Mouse (Mus musculus): ENCODE results near the gene Dlgap1. TPM values are rescaled to one million over a fixed set of nuclear protein-coding genes. Genes with fewer than 3 reads are reported as not detected.
A peak's percentile ranks its signal among the peaks of the same experiment; 100 is the strongest.

Gene Dlgap1
- polyA plus RNA-seq, 1 experiment from 2014 or later, result not detected

- under 1% methylated on average over 38 of the region's 40 CpGs for WGBS (ENCODE audit: missing documents)
- peak overlapping the region; percentile 98 for H3K27ac ChIP-seq
- peak overlapping the region; percentile 77 for H3K4me3 ChIP-seq (ENCODE audit: inconsistent target)
- H3K79me2 ChIP-seq (ENCODE audit: inconsistent target), result peaks cover 70% of the 10 kb centered on the region
- H3K36me3 ChIP-seq (ENCODE audit: inconsistent target), result peaks cover 8% of the 10 kb centered on the region
Observed at GRCm38 (mm10) chr17:70850233-70850995, 881.5 kb downstream of the Dlgap1 start.

DNA sequence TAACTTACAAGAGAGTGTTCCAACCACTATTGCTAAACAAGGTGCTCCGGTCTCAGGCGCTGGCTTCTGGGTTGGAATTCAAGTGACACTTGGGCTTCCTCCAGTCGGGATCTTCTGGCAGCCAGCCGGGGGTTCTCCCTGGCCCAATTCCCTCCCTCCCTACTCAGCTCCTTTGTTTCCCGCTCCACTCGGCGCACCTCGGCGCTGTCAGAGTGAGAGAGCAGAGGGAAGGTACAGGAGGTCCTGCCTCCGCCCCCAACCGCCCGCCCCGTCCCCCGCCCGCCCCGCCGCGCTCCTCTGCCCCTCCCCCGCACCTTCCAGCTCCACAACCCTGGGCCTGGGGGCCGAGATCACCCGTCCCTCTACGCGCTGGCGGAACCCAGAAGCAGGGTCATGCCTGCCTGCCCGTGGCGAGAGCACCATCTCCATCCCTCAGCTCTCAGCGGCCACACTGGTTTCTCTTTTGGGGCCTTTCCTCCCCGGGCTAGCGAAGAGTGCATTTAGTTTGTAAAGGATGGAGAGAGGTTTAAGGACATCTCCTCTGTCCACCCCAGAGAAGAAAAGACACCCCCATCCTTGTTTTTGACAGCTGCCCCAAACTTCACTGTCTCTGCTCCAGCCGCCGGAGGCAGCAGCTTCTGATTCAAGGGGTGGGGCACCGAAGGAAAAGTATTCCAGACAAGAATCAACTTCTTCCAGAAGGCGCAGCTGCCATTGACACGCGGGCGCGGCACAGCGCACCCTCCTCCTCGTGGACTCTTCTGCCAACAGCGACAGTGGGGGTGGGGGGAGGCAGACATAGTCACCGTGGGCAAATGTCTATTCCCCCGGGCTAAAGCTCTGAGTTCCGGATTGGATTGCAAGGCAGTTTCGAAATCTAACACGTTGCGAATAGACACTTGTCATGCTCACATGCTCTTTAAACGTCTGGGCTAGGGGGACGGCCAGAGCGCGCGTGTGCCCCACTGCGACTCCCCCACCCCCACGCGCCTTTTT, 882.4 kb downstream of the Dlgap1 start:
- Histone ChIP-seq H3K4me3 (ENCODE audit: inconsistent target) (peak overlapping the region; percentile 77), H3K36me3 (ENCODE audit: inconsistent target) (no peaks in the 10 kb centered on the region), H3K79me2 (ENCODE audit: inconsistent target) (peaks cover 70% of the 10 kb centered on the region), H3K27ac (peak overlapping the region; percentile 98)
- under 1% methylated on average over 34 of the region's 54 CpGs for whole genome bisulfite sequencing (ENCODE audit: missing documents)

- H3K27ac ChIP-seq, result peak overlapping the region; percentile 98
- H3K79me2 ChIP-seq (ENCODE audit: inconsistent target), result peaks cover 61% of the 10 kb centered on the region
- WGBS (ENCODE audit: missing documents), result under 1% methylated on average over 29 of the region's 29 CpGs
- peak overlapping the region; percentile 77 for H3K4me3 ChIP-seq (ENCODE audit: inconsistent target)
- no peaks in the 10 kb centered on the region for H3K36me3 ChIP-seq (ENCODE audit: inconsistent target)
Observed at GRCm38 (mm10) chr17:70852011-70852685, 883.3 kb downstream of the Dlgap1 start.

DNA sequence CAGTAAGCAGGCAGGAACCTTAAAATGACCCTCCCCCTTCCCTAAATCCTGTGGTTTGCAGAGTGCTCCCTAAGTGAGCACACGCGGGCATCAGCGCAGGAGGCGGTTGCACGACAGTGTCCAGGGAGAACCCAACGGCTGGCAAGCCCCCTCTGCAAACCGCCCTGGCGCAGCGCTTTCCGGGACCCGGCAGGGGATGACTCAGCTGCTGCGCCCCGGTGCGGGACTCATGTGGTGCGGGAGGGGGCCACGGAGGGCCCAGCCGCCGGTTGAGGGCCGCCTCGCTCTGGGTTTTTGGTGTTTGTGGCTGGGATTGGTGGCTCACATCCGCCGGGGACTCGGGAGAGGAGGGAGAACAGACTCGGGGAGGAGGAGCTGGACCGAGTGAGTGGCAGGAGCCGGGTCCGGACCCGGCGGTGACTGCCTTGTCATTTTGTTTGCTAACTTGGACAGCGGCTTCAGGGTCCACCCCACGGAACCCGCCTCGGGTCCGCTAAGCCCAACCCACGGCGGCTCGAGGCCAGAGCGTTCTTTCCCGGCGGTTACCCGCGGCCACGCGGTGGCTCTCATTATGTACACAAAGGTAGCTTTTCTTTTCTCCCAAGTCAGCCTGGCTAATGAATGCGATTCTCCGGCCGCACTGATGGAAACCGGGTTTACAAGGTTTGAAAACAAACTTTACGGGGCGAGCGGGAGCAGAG, 884.0 kb downstream of the Dlgap1 start:
- H3K79me2 ChIP-seq (ENCODE audit: inconsistent target), result peaks cover 54% of the 10 kb centered on the region
- peak overlapping the region; percentile 98 for H3K27ac ChIP-seq
- WGBS (ENCODE audit: missing documents), result under 1% methylated on average over 45 of the region's 51 CpGs
- peak overlapping the region; percentile 77 for H3K4me3 ChIP-seq (ENCODE audit: inconsistent target)
- no peaks in the 10 kb centered on the region for H3K36me3 ChIP-seq (ENCODE audit: inconsistent target)

- peaks cover 48% of the 10 kb centered on the region for H3K79me2 ChIP-seq (ENCODE audit: inconsistent target)
- H3K27ac ChIP-seq, result peak within 1 kb of the TSS; percentile 98
- WGBS (ENCODE audit: missing documents), result 0% methylated on average over 29 of the region's 29 CpGs
- peak within 1 kb of the TSS; percentile 77 for H3K4me3 ChIP-seq (ENCODE audit: inconsistent target)
- no peaks in the 10 kb centered on the region for H3K36me3 ChIP-seq (ENCODE audit: inconsistent target)
Observed at GRCm38 (mm10) chr17:70853436-70853905, 884.6 kb downstream of the Dlgap1 start, which contains the start of gene Tgif1. TSS of gene Tgif1 (minus strand) at chr17:70853546.

DNA sequence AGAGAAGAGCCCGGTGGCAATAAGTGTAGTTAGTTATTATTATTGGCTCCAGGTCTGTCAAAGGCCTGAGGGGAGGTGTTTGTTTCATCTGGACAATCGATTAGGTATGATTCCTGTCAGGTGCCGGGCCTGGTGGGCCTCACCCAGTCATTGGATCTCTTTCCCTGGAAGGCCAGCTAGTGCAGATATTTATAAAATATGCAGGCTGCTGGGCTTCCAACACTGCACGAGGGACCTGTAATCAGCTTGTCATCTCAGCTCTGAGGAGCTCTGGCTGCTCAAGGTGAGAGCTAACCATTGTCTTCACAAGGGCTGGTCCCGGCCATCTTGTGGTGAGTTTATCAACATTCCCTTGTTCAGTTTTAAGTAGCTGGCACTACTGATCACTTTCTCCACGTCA, 885.1 kb downstream of the Dlgap1 start:
- peak overlapping the region; percentile 98 for H3K27ac ChIP-seq
- 27% methylated on average over 6 of the region's 6 CpGs for WGBS (ENCODE audit: missing documents)
- no peaks in the 10 kb centered on the region for H3K36me3 ChIP-seq (ENCODE audit: inconsistent target)
- H3K4me3 ChIP-seq (ENCODE audit: inconsistent target), result peak overlapping the region; percentile 77
- H3K79me2 ChIP-seq (ENCODE audit: inconsistent target), result peaks cover 42% of the 10 kb centered on the region

GRCm38 (mm10) chr17:70856871-70857415, 888.1 kb downstream of the Dlgap1 start:
- Histone ChIP-seq H3K27ac (no peak overlapping the region), H3K79me2 (ENCODE audit: inconsistent target) (peaks cover 25% of the 10 kb centered on the region), H3K36me3 (ENCODE audit: inconsistent target) (peaks cover 2% of the 10 kb centered on the region; the same call in 1 of the 2 replicates), H3K4me3 (ENCODE audit: inconsistent target) (no peak overlapping the region)
- 91% methylated on average over 12 of the region's 12 CpGs for WGBS (ENCODE audit: missing documents)

- Histone ChIP-seq H3K4me3 (ENCODE audit: inconsistent target) (no peak overlapping the region), H3K79me2 (ENCODE audit: inconsistent target) (peaks cover 25% of the 10 kb centered on the region), H3K27ac (no peak overlapping the region), H3K36me3 (ENCODE audit: inconsistent target) (peaks cover 4% of the 10 kb centered on the region; the same call in 1 of the 2 replicates)
- WGBS (ENCODE audit: missing documents), result 81% methylated on average over 4 of the region's 4 CpGs
Observed at GRCm38 (mm10) chr17:70858814-70859213, 889.9 kb downstream of the Dlgap1 start.

DNA sequence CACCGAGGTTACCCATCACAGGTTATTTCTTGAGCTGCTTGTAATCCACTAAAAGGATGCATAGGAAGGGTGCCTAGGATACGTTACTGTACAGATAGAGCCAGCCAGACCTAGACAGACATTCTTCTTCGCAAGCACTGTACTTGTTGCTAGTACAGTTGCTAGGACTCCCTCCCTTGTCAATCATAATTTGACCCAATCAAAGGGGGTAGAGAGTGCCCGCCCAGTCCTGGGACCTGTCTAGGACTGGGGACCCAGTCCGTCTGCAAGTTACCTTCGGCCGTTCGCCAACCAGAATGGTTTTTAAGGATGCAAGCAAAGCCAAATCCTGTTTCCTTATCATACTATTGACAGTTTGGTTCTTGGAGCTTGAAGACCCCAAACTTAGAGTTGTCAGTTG, 895.2 kb downstream of the Dlgap1 start:
- no peak overlapping the region for H3K4me3 ChIP-seq (ENCODE audit: inconsistent target)
- H3K79me2 ChIP-seq (ENCODE audit: inconsistent target), result no peaks in the 10 kb centered on the region
- H3K36me3 ChIP-seq (ENCODE audit: inconsistent target), result peaks cover 4% of the 10 kb centered on the region; the same call in 1 of the 2 replicates
- WGBS (ENCODE audit: missing documents), result 89% methylated on average over 8 of the region's 8 CpGs
- no peak overlapping the region for H3K27ac ChIP-seq

GRCm38 (mm10) chr17:70864645-70865044, 895.8 kb downstream of the Dlgap1 start:
- Histone ChIP-seq H3K79me2 (ENCODE audit: inconsistent target) (no peaks in the 10 kb centered on the region), H3K4me3 (ENCODE audit: inconsistent target) (no peak overlapping the region), H3K27ac (no peak overlapping the region), H3K36me3 (ENCODE audit: inconsistent target) (peaks cover 4% of the 10 kb centered on the region; the same call in 1 of the 2 replicates)
- WGBS (ENCODE audit: missing documents), result 93% methylated on average over 3 of the region's 3 CpGs

DNA sequence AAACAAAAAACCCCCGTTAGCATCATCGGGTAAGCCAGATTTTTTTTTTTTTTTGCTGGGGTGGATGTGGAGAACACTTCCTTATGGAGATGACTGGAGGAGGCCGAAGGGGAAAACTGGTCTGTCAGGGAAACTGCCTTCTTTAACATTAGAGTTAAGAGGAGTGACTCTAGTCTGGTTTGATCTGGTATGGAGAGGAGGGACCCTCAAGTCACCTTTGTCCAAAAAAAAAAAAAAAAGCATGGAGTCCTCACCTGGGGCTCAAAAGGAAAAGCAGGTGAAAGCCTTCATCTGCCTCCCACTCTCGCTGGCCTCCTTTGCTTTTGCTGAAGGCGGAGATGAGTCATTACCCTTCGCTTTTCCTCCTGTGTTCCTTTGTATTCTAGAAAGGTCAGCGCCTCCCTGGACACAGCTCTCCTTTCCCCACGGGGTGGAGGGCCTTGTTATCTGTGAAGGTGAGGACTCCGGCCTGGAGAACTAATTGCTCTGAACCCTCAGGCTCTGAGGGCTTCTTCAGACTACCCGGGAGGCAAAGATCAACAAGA, 896.3 kb downstream of the Dlgap1 start:
- Histone ChIP-seq H3K4me3 (ENCODE audit: inconsistent target) (no peak overlapping the region), H3K27ac (no peak overlapping the region), H3K36me3 (ENCODE audit: inconsistent target) (peaks cover 4% of the 10 kb centered on the region; the same call in 1 of the 2 replicates), H3K79me2 (ENCODE audit: inconsistent target) (no peaks in the 10 kb centered on the region)
- WGBS (ENCODE audit: missing documents), result 92% methylated on average over 6 of the region's 10 CpGs

DNA sequence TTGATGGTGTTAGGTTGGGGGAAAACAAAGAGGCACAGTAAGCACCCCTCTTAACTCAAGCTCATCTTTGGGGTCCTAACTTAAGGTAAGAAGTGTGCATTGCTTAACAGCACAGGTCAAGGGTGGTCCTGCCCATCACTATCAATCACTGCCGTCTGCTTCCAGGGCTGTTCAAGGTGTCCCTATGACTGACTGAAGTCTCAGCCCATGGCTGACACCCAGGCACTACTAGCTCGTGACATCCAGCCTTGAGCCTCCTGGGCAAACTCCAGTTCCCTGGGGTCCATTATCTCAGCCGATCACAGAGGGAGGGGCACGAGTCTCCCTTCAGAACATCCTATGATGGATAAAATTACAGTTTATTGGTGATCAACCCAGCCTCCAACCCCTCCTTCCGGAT, 897.2 kb downstream of the Dlgap1 start:
- peaks cover 4% of the 10 kb centered on the region; the same call in 1 of the 2 replicates for H3K36me3 ChIP-seq (ENCODE audit: inconsistent target)
- H3K79me2 ChIP-seq (ENCODE audit: inconsistent target), result no peaks in the 10 kb centered on the region
- H3K4me3 ChIP-seq (ENCODE audit: inconsistent target), result no peak overlapping the region
- no peak overlapping the region for H3K27ac ChIP-seq
- WGBS (ENCODE audit: missing documents), result 96% methylated on average over 5 of the region's 5 CpGs

- Histone ChIP-seq H3K4me3 (ENCODE audit: inconsistent target) (no peak overlapping the region), H3K27ac (no peak overlapping the region), H3K36me3 (ENCODE audit: inconsistent target) (peaks cover 4% of the 10 kb centered on the region; the same call in 1 of the 2 replicates), H3K79me2 (ENCODE audit: inconsistent target) (no peaks in the 10 kb centered on the region)
- WGBS (ENCODE audit: missing documents), result 98% methylated on average over 4 of the region's 6 CpGs
Observed at GRCm38 (mm10) chr17:70866538-70867114, 897.8 kb downstream of the Dlgap1 start.

Measured in macrophage (primary cell).